Mouse (Mus musculus): ENCODE data around the gene Sac3d1.

The Sac3d1 gene

GRCm38 (mm10) chr19:6121761-6122160, 3.3 kb upstream of the Sac3d1 start:
- no peak for DNase-seq (ENCODE audit: low read depth, low spot score)

GRCm38 (mm10) chr19:6118677-6119185, 281 bp upstream of the Sac3d1 start:
- no peak for DNase-seq (ENCODE audit: low read depth, low spot score)

- DNase-seq (ENCODE audit: low read depth, low spot score) = no peak
These were observed 984 bp downstream of the Sac3d1 start for GRCm38 (mm10) chr19:6117346-6117985.

GRCm38 (mm10) chr19:6116113-6116850, 2.2 kb downstream of the Sac3d1 start:
- DNase-seq (ENCODE audit: low read depth, low spot score) = no peak

- DNase-seq (ENCODE audit: low read depth, low spot score) = no peak
These were observed 5.3 kb downstream of the Sac3d1 start for GRCm38 (mm10) chr19:6113116-6113515.

GRCm38 (mm10) chr19:6105586-6105985, 12.9 kb downstream of the Sac3d1 start, which contains the start of gene Naaladl1:
Gene Naaladl1 (plus strand): TSS chr19:6105782.
- DNase-seq (ENCODE audit: low read depth, low spot score) = no peak

GRCm38 (mm10) chr19:6104476-6104875, 14.0 kb downstream of the Sac3d1 start:
- no peak for DNase-seq (ENCODE audit: low read depth, low spot score)

- DNase-seq (ENCODE audit: low read depth, low spot score) = no peak
These were observed 16.1 kb downstream of the Sac3d1 start for GRCm38 (mm10) chr19:6102169-6102853.

GRCm38 (mm10) chr19:6101186-6101585, 17.3 kb downstream of the Sac3d1 start:
- no peak for DNase-seq (ENCODE audit: low read depth, low spot score)

GRCm38 (mm10) chr19:6097847-6098246, 20.6 kb downstream of the Sac3d1 start:
- no peak for DNase-seq (ENCODE audit: low read depth, low spot score)

GRCm38 (mm10) chr19:6094119-6094518, 24.3 kb downstream of the Sac3d1 start, which contains the start of gene AC131692.1:
Gene AC131692.1 (plus strand): TSS chr19:6094419.
- DNase-seq (ENCODE audit: low read depth, low spot score) = no peak

GRCm38 (mm10) chr19:6088841-6089240, 29.6 kb downstream of the Sac3d1 start:
- DNase-seq (ENCODE audit: low read depth, low spot score) = no peak

GRCm38 (mm10) chr19:6085417-6085879, 33.0 kb downstream of the Sac3d1 start:
- DNase-seq (ENCODE audit: low read depth, low spot score) = no peak

- DNase-seq (ENCODE audit: low read depth, low spot score) = peak; percentile 98
These were observed 33.8 kb downstream of the Sac3d1 start, which contains the start of the genes Zfpl1 and Cdca5 for GRCm38 (mm10) chr19:6084478-6085248. Gene Zfpl1 (minus strand): TSS chr19:6084956. Gene Cdca5 (plus strand): TSS chr19:6084983.

GRCm38 (mm10) chr19:6082156-6082555, 36.3 kb downstream of the Sac3d1 start, which contains the start of gene Gm28374:
Gene Gm28374 (minus strand): TSS chr19:6082256.
- DNase-seq (ENCODE audit: low read depth, low spot score) = no peak

- DNase-seq (ENCODE audit: low read depth, low spot score) = no peak
These were observed 38.4 kb downstream of the Sac3d1 start, which contains the start of gene Tmem262 for GRCm38 (mm10) chr19:6079983-6080480. Gene Tmem262 (plus strand): TSS chr19:6080033.

GRCm38 (mm10) chr19:6076564-6077393, 41.7 kb downstream of the Sac3d1 start, which contains the start of gene Vps51:
Gene Vps51 (minus strand): TSS chr19:6077231.
- peak; percentile 79 for DNase-seq (ENCODE audit: low read depth, low spot score)

GRCm38 (mm10) chr19:6073889-6074288, 44.6 kb downstream of the Sac3d1 start:
- no peak for DNase-seq (ENCODE audit: low read depth, low spot score)

- no peak for DNase-seq (ENCODE audit: low read depth, low spot score)
These were observed 47.2 kb downstream of the Sac3d1 start for GRCm38 (mm10) chr19:6071261-6071660.

All from skeletal muscle tissue, adult 2 months (tissue).